In genomic region chr15:88745926-88746325, GRCm38 (mm10) we compare ENCODE assay signal across 26 mouse cellular contexts. TPM values are rescaled to one million over a fixed set of nuclear protein-coding genes. Genes with fewer than 3 reads are reported as not detected.
DNase-seq lines count a peak whose midpoint lies in the region; TF ChIP-seq lines count a peak whose summit lies in the region.
"Had no signal": no experiment of that assay in that cellular context is flagged by ENCODE, and none has a peak within 500 bp of the region (broad histone marks: within the 10 kb centered on the region; RNA-seq: fewer than 3 reads in every experiment).

No protein-coding gene starts in this region.

- no peak for TF ChIP-seq EP300 in ES-Bruce4 (IDR thresholded peaks at IDR 0.05; ENCODE audit: insufficient read depth, low read depth, low read length)
- no peak for TF ChIP-seq EP300 in heart, adult 2 months (IDR thresholded peaks at IDR 0.05; ENCODE audit: insufficient read depth, low read depth, low read length)

- intact Hi-C loops in heart, adult 2 months (cut with DNase I): no loop called here

- no peaks in the 10 kb centered on the region for H3K27me3 ChIP-seq in ES-Bruce4 (ENCODE audit: control insufficient read depth, insufficient read depth, low read length, poor library complexity, severe bottlenecking)
- no peaks in the 10 kb centered on the region for H3K27me3 ChIP-seq in small intestine, adult 2 months (ENCODE audit: control insufficient read depth, insufficient read depth, low read length)
- H3K27me3 ChIP-seq in heart, adult 2 months (ENCODE audit: control insufficient read depth, insufficient read depth, low read length): no peaks in the 10 kb centered on the region
- H3K27me3 ChIP-seq: heart, embryonic 15.5 days; hindbrain, embryonic 12.5 days; megakaryocyte, embryonic 14.5 days; stomach, embryonic 15.5 days had no signal

- H3K27ac ChIP-seq in ES-Bruce4 (ENCODE audit: insufficient read depth, low read length) (peak overlapping the region; percentile 83), ES-E14 (ENCODE audit: insufficient read depth, low read depth, low read length, poor library complexity, severe bottlenecking) (no peak overlapping the region; the same call in 1 of the 2 replicates)
- peak overlapping the region; percentile 95 for H3K27ac ChIP-seq in bone marrow macrophage, adult 2 months (ENCODE audit: insufficient read depth, low read depth, low read length)
- peak overlapping the region; percentile 95 for H3K27ac ChIP-seq in small intestine, adult 2 months (ENCODE audit: insufficient read depth, low read depth, low read length)
- no peak overlapping the region for H3K27ac ChIP-seq in heart, adult 2 months
- H3K27ac ChIP-seq: forebrain, embryonic 13.5 days; heart, embryonic 15.5 days; hindbrain, embryonic 12.5 days; hindbrain, postnatal 0 days; liver, embryonic 14.5 days; midbrain, embryonic 13.5 days; stomach, embryonic 15.5 days had no signal

- no peaks in the 10 kb centered on the region for H3K36me3 ChIP-seq in ES-Bruce4 (ENCODE audit: control insufficient read depth, insufficient read depth, low read length, poor library complexity, severe bottlenecking)
- H3K36me3 ChIP-seq in ES-E14 (ENCODE audit: control insufficient read depth, insufficient read depth, low read length, poor library complexity, severe bottlenecking): no peaks in the 10 kb centered on the region
- H3K36me3 ChIP-seq in small intestine, adult 2 months (ENCODE audit: control insufficient read depth, insufficient read depth, low read length): no peaks in the 10 kb centered on the region
- no peaks in the 10 kb centered on the region for H3K36me3 ChIP-seq in heart, adult 2 months (ENCODE audit: control insufficient read depth, insufficient read depth, low read length)
- H3K36me3 ChIP-seq: G1E; heart, embryonic 15.5 days; hindbrain, embryonic 12.5 days; midbrain, embryonic 13.5 days; stomach, embryonic 15.5 days had no signal

- no peak for TF ChIP-seq CTCF in ES-Bruce4 (IDR thresholded peaks at IDR 0.05; ENCODE audit: low read depth, low read length)
- TF ChIP-seq CTCF in bone marrow macrophage, adult 2 months (IDR thresholded peaks at IDR 0.05; ENCODE audit: low read depth, low read length): no peak
- TF ChIP-seq CTCF in small intestine, adult 2 months (IDR thresholded peaks at IDR 0.05; ENCODE audit: extremely low read depth, insufficient read length, insufficient replicate concordance, low read depth, low read length): no peak
- TF ChIP-seq CTCF in heart, adult 2 months (IDR thresholded peaks at IDR 0.05): no peak

- peak; percentile 40 for DNase-seq in ES-E14 (ENCODE audit: low read depth, low spot score)
- no peak for DNase-seq in T-cell, adult 2 months (ENCODE audit: low spot score)
- DNase-seq in layer of hippocampus, postnatal 10 days (ENCODE audit: low spot score in 2 of 2): no peak
- DNase-seq in heart, adult 2 months: no peak
- DNase-seq: adrenal gland, adult 8-10 months; cerebellum, adult 11 months; cerebellum, adult 9-10 months; cerebellum, postnatal 36 days; gastrocnemius, postnatal 10 days; kidney, adult 18-20 months; liver; lung, embryonic 14.5 days; retina, postnatal 1 day; right cerebral cortex, postnatal 14 days had no signal

- WGBS in small intestine, adult 2 months: 31% methylated on average over 3 of the region's 3 CpGs
- WGBS in heart, adult 2 months: 47% methylated on average over 3 of the region's 3 CpGs

- in situ Hi-C loops in ES-E14 (cut with MboI; ENCODE audit: low sequenced_read_pairs in 2 of 2, unreplicated experiment in 2 of 2): no loop called here

- no peaks in the 10 kb centered on the region for H3K79me2 ChIP-seq in heart, adult 2 months (replicated peaks; ENCODE audit: control insufficient read depth, insufficient read depth, low read length)

- H3K4me1 ChIP-seq in ES-Bruce4 (ENCODE audit: control insufficient read depth, insufficient read depth, low read length): peaks cover 3% of the 10 kb centered on the region
- H3K4me1 ChIP-seq in ES-E14 (ENCODE audit: control insufficient read depth in 2 of 2, insufficient read depth in 2 of 2, low read length in 2 of 2, poor library complexity in 1 of 2): peaks cover 5 to 11% of the 10 kb centered on the region in 2 experiments; a peak in 3 of 4 replicates
- peaks cover 40% of the 10 kb centered on the region for H3K4me1 ChIP-seq in bone marrow macrophage, adult 2 months (ENCODE audit: control insufficient read depth, insufficient read depth, low read length)
- H3K4me1 ChIP-seq in small intestine, adult 2 months (ENCODE audit: control insufficient read depth, insufficient read depth, insufficient read length, low read length): peaks cover 17% of the 10 kb centered on the region; the same call in 1 of the 2 replicates
- H3K4me1 ChIP-seq in heart, adult 2 months (ENCODE audit: control insufficient read depth, insufficient read depth, low read length): peaks cover 3% of the 10 kb centered on the region

- no peak overlapping the region for H3K9ac ChIP-seq in ES-Bruce4 (ENCODE audit: low read depth, poor library complexity, severe bottlenecking)
- H3K9ac ChIP-seq in ES-E14 (ENCODE audit: insufficient read depth, low read depth, low read length, poor library complexity, severe bottlenecking): no peak overlapping the region
- no peak overlapping the region for H3K9ac ChIP-seq in heart, adult 2 months (ENCODE audit: low read depth, low read length)
- H3K9ac ChIP-seq: forebrain, embryonic 13.5 days; heart, embryonic 15.5 days; hindbrain, embryonic 12.5 days; liver, embryonic 14.5 days; lung, embryonic 14.5 days; midbrain, embryonic 13.5 days; stomach, embryonic 15.5 days had no signal

- no peak overlapping the region for H3K4me3 ChIP-seq in ES-Bruce4 (ENCODE audit: low read depth, low read length)
- no peak overlapping the region for H3K4me3 ChIP-seq in ES-E14 (ENCODE audit: insufficient read depth in 1 of 2, low read depth in 1 of 2, low read length in 2 of 2, poor library complexity in 1 of 2, severe bottlenecking in 1 of 2)
- H3K4me3 ChIP-seq in bone marrow macrophage, adult 2 months (ENCODE audit: insufficient read depth, low read length): no peak overlapping the region
- H3K4me3 ChIP-seq in small intestine, adult 2 months (ENCODE audit: low read depth, low read length): no peak overlapping the region
- H3K4me3 ChIP-seq in heart, adult 2 months: no peak overlapping the region
- H3K4me3 ChIP-seq: forebrain, embryonic 13.5 days; heart, embryonic 15.5 days; hindbrain, embryonic 12.5 days; megakaryocyte, embryonic 14.5 days; midbrain, embryonic 13.5 days; stomach, embryonic 15.5 days had no signal

- no peak for TF ChIP-seq POLR2A in ES-Bruce4 (IDR thresholded peaks at IDR 0.05; ENCODE audit: insufficient read depth, low read length)
- no peak for TF ChIP-seq POLR2A in bone marrow macrophage, adult 2 months (IDR thresholded peaks at IDR 0.05; ENCODE audit: borderline replicate concordance, low read depth, low read length)
- no peak for TF ChIP-seq POLR2A in small intestine, adult 2 months (IDR thresholded peaks at IDR 0.05; ENCODE audit: low read depth, low read length)
- no peak for TF ChIP-seq POLR2A in heart, adult 2 months (IDR thresholded peaks at IDR 0.05; ENCODE audit: insufficient read depth, low read depth, low read length)

- H3K9me3 ChIP-seq in ES-Bruce4 (replicated peaks; ENCODE audit: control insufficient read depth, insufficient read depth, low read length, poor library complexity, severe bottlenecking): no peaks in the 10 kb centered on the region
- no peaks in the 10 kb centered on the region for H3K9me3 ChIP-seq in ES-E14 (ENCODE audit: control insufficient read depth, insufficient read depth, low read depth, low read length)
- H3K9me3 ChIP-seq: forebrain, embryonic 13.5 days; G1E; heart, embryonic 15.5 days; hindbrain, embryonic 12.5 days; megakaryocyte, embryonic 14.5 days; midbrain, embryonic 13.5 days; stomach, embryonic 15.5 days had no signal

TF ChIP-seq in ES-E14, 5 proteins besides CTCF, POLR2A, EP300 and RAD21:
- TF ChIP-seq CHD2 (IDR thresholded peaks at IDR 0.05; ENCODE audit: low read depth, low read length): no peak
- no peak for TF ChIP-seq ZNF384 (IDR thresholded peaks at IDR 0.05; ENCODE audit: low read depth, low read length)
- no peak for TF ChIP-seq HCFC1 (IDR thresholded peaks at IDR 0.05; ENCODE audit: borderline replicate concordance, insufficient read depth, low read length)
- TF ChIP-seq ZC3H11A (IDR thresholded peaks at IDR 0.05; ENCODE audit: borderline replicate concordance, low read depth, low read length): no peak
- no peak for TF ChIP-seq MAFK (IDR thresholded peaks at IDR 0.05; ENCODE audit: insufficient read depth, low read depth, low read length)

RNA-seq across cellular contexts. Expression of gene Zbed4, which starts 5.5 kb away (rescaled TPM):
- polyA plus RNA-seq in ES-Bruce4 (2011; ENCODE audit: insufficient read depth, insufficient read length, low read depth, missing spikeins): 36.9 and 44.5 TPM in 2 replicates
- 32.9 and 43.6 TPM in 2 replicates for total RNA-seq in ES-E14 (2012; rRNA removed)
- polyA plus RNA-seq in bone marrow macrophage, adult 2 months (2012; ENCODE audit: insufficient read depth, insufficient read length, missing spikeins): 18.1 and 20.5 TPM in 2 replicates
- 2.9 and 3.9 TPM in 2 replicates for polyA plus RNA-seq in small intestine, adult 2 months (2012; rRNA removed)
- total RNA-seq in layer of hippocampus, postnatal 10 days (2021): 10 to 100 TPM; 14.6 to 17.2 TPM
- 1 to 10 TPM; 8.2 to 9.1 TPM for total RNA-seq in heart, adult 2 months (2021)
- 3.3 and 6.0 TPM in 2 replicates for polyA plus RNA-seq in heart, adult 2 months (2012; rRNA removed)

RNA-seq across cellular contexts. Expression of gene Brd1, which starts 11.9 kb away (rescaled TPM):
- polyA plus RNA-seq in ES-Bruce4 (2011; ENCODE audit: insufficient read depth, insufficient read length, low read depth, missing spikeins): 85.9 and 86.2 TPM in 2 replicates
- 52.0 and 54.2 TPM in 2 replicates for total RNA-seq in ES-E14 (2012; rRNA removed)
- polyA plus RNA-seq in bone marrow macrophage, adult 2 months (2012; ENCODE audit: insufficient read depth, insufficient read length, missing spikeins): 42.1 and 44.9 TPM in 2 replicates
- 6.9 and 15.7 TPM in 2 replicates for polyA plus RNA-seq in small intestine, adult 2 months (2012; rRNA removed)
- total RNA-seq in layer of hippocampus, postnatal 10 days (2021): 10 to 100 TPM; 51.7 to 58.7 TPM
- 10 to 100 TPM; 28.7 to 31.0 TPM for total RNA-seq in heart, adult 2 months (2021)
- 7.7 and 9.1 TPM in 2 replicates for polyA plus RNA-seq in heart, adult 2 months (2012; rRNA removed)

Comparison
In these comparisons a context has a peak if more than half of its experiments do, and no peak if none do; other contexts are left out.
1. H3K27ac ChIP-seq: peak in ES-Bruce4 (single experiment), bone marrow macrophage, adult 2 months (single experiment) and small intestine, adult 2 months (single experiment); none in ES-E14 (single experiment) and heart, adult 2 months (single experiment).